Mouse (Mus musculus): ENCODE data around the gene Zbtb25. TPM values are rescaled to one million over a fixed set of nuclear protein-coding genes. Genes with fewer than 3 reads are reported as not detected.

The Zbtb25 gene
- 14.6 TPM for polyA plus RNA-seq (2014; fragmentation: Illumina TruSeq; extraction: RNeasy Lipid Tissue Mini Kit (QIAGEN cat#74804); ENCODE audit: low read depth, low replicate concordance)

GRCm38 (mm10) chr12:76369206-76369977, at the start of gene Zbtb25:
Gene Zbtb25, minus strand, starts transcription at chr12:76369602.

GRCm38 (mm10) chr12:76417433-76417854, 48.0 kb upstream of the Zbtb25 start, which contains the start of gene Ppp1r36:
Gene Ppp1r36, plus strand, starts transcription at chr12:76417538.

GRCm38 (mm10) chr12:76403886-76404537, 34.6 kb upstream of the Zbtb25 start, which contains the start of gene Hspa2:
Gene Hspa2, plus strand, starts transcription at chr12:76404176.

GRCm38 (mm10) chr12:76369978-76370830, 802 bp upstream of the Zbtb25 start, which contains the start of gene Zbtb1:
Gene Zbtb1, plus strand, starts transcription at chr12:76370266.

GRCm38 (mm10) chr12:76324679-76325431, 44.5 kb downstream of the Zbtb25 start, which contains the start of gene Akap5:
Gene Akap5, plus strand, starts transcription at chr12:76324891.

Other genes starting within 250 kb of the Zbtb25 start
- 0.12 TPM for gene Esr2, start 192.3 kb downstream of the Zbtb25 start, polyA plus RNA-seq (2014; fragmentation: Illumina TruSeq; extraction: RNeasy Lipid Tissue Mini Kit (QIAGEN cat#74804); ENCODE audit: low read depth, low replicate concordance)
- gene Tex21, start 122.9 kb downstream of the Zbtb25 start, polyA plus RNA-seq (2014; fragmentation: Illumina TruSeq; extraction: RNeasy Lipid Tissue Mini Kit (QIAGEN cat#74804); ENCODE audit: low read depth, low replicate concordance): not detected
- gene Mthfd1, start 114.3 kb downstream of the Zbtb25 start, polyA plus RNA-seq (2014; fragmentation: Illumina TruSeq; extraction: RNeasy Lipid Tissue Mini Kit (QIAGEN cat#74804); ENCODE audit: low read depth, low replicate concordance): 102 TPM
- gene Akap5, start 44.7 kb downstream of the Zbtb25 start, polyA plus RNA-seq (2014; fragmentation: Illumina TruSeq; extraction: RNeasy Lipid Tissue Mini Kit (QIAGEN cat#74804); ENCODE audit: low read depth, low replicate concordance): 0.40 TPM
- gene Zbtb1, start 664 bp upstream of the Zbtb25 start, polyA plus RNA-seq (2014; fragmentation: Illumina TruSeq; extraction: RNeasy Lipid Tissue Mini Kit (QIAGEN cat#74804); ENCODE audit: low read depth, low replicate concordance): 8.0 TPM
- 5.1 TPM for gene Hspa2, start 34.6 kb upstream of the Zbtb25 start, polyA plus RNA-seq (2014; fragmentation: Illumina TruSeq; extraction: RNeasy Lipid Tissue Mini Kit (QIAGEN cat#74804); ENCODE audit: low read depth, low replicate concordance)
- gene Ppp1r36, start 47.9 kb upstream of the Zbtb25 start, polyA plus RNA-seq (2014; fragmentation: Illumina TruSeq; extraction: RNeasy Lipid Tissue Mini Kit (QIAGEN cat#74804); ENCODE audit: low read depth, low replicate concordance): 0.49 TPM
- 8.4 TPM for gene Plekhg3, start 161.3 kb upstream of the Zbtb25 start, polyA plus RNA-seq (2014; fragmentation: Illumina TruSeq; extraction: RNeasy Lipid Tissue Mini Kit (QIAGEN cat#74804); ENCODE audit: low read depth, low replicate concordance)